Mouse (Mus musculus): ENCODE measurements around the gene Muc1.

Muc1 gene

DNA sequence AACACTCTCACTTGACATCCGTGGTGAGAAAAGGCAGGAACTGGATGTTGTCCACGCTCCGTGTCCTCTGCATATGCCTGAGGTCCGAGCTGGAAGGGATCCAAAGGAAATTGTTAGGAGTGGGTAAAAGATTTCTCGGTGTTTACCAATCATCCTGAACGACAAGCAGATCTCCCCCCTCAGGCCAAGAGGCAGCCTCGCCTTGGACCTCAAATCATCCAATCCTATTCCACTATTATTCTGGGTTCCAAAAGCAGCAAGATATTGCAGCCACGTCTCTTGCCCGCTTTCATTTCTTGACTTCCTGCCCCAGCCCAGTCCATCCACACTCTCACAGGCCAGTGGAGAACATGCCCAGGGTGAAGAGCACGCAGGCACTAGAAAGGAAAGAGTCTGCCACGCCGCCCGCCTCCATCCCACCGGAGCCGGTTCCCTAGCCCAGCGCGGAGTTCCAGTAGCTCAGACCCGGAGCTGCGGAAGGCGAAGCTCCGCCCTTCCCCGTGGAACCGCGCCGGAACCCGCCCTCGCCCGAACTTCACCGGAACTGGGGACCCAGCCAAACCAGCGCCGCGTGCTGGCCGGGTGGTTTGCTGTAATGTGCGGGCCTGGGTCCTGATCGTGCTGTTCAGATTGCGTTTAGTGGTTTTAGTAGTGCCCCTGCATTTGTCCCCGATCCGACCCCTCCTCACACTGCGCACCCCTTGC lies 41.3 kb downstream of the Muc1 start, which contains the start of gene Slc50a1:
TSS of gene Slc50a1 (minus strand) at position 520 of the 705 bp plus-strand sequence.
- in situ Hi-C loops (cut with MboI) = no loop called here

DNA sequence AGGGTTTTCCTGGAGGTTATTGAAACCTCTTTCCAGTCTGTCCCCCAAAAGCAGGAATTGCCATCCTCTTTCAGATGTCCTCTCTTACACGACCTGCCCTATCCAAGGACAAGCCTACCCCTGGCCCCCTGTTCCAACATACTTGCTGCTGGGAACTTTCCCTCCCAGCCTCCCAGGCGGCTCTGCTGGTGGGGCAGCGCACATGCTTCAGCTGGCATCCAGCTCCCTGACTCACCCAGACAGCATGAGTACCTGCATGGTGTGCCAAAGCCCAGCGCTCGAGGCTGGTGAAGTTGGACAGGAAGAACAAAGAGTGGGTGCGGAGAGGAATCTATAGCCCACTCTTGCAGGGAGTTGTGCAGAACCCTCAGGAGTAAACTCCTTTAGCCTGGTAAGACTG lies 42.0 kb downstream of the Muc1 start:
- in situ Hi-C loops (cut with MboI) = no loop called here

DNA sequence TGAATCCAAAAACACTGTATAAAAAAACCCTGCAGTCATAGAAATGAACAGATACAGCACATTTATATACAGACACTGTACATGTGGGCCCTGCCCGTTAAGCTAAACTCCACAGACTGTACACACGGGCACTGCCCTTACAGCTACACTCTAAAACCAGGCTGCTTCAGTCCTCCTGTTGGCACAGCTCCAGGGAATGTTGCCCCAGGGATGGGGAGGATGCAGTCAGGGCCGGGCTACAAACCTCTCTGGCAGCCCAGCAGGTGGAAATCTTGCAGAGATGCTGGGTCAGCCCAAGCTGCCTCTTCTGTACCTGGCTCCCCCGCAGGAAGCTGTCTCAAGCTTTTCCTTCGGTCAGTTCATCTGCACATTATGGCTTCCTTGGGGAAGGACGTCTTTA lies 42.9 kb downstream of the Muc1 start:
- in situ Hi-C loops (cut with MboI) = no loop called here

DNA sequence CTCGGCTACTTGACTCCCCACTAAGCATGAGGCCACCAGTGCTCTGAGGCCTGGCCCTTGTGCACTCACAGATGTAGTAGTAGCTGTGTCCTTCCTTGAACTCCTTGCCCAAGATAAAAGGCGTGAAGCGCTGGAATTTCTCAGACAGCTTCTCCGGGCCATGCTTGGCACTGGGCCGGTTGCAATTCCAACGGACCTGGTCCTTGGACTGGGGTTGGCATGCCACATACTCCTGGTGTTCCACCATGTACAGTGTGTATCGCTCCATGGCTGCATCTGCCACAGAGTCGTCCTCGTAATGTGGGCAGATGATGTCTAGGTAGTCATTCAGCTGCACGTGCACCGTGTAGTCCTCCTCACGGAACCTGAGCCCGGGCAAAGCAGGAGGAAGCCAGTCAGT lies 47.2 kb downstream of the Muc1 start:
- in situ Hi-C loops (cut with MboI) = no loop called here

DNA sequence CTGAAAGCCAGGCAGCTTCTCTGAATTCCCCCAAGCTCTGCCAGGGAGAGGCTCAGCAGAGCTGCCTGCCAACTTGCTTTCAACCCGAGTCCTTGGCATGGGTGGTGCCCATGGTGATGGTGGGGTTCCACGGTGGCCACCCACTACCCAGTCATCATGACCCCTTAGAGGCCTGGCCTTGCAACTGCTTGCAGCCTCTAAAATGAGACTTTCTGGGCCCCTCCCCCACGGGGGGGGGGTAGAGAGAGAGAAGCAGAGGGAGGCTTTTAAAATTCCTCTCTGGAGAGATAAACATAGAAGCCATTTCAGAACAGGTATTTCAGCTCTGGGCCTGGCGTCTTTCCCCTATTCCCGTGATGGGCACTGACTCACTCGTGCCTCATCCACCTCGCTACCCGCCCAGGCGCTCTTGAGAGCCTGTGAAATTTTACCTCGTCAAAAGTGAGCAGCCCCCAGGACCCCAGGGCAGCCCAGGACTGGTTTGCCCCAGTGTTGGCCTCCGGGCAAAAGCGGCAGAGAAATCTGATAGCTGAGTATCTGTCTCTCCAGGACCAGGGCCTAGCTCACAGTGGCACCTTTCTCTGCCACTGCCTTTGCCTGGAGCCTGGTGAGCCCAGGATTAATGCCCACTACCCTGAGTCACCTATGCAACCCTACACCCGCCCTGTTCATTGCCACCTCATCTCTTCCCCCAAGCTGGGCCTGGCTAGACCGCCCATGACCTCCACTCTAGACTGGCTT lies 48.6 kb downstream of the Muc1 start:
- in situ Hi-C loops (cut with MboI) = no loop called here

DNA sequence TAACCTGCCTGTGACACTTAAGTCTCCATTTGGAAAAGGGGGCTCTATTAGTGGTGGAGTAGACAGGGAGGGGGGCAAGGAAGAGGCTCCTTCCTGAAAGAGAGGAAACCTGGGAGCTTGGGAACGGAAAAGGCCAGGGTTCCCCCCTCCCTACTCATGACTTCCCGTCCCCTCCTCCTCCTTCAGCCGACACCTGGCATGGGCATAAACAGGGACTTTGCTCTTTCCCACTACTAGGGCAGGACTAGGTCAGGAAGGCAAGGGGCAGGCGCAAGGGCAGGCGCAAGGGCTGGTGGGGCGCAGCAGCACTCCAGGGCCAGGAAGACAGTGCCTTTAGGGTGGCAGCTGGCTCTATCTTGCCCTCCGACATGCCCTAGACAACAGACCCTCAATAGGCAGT lies 49.2 kb downstream of the Muc1 start:
- in situ Hi-C loops (cut with MboI) = no loop called here

DNA sequence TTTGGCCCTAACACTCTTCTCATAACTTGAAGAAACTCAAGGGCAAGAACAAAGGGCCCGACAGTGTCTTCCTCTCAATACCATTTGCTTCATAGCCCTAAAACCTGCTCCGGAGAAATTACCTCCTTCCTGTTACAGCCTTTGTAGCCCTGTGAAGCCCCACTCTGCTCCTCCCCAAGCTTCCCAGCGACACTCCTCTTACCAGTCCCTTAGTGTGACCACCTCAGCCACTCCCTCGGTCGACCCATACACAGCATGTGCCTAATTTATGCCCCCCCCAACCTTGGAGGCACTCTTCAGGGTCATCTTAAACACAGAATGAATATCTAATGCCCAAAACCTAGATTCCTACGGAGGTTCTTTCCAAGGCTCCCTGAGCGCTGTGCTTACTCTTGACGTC lies 49.8 kb downstream of the Muc1 start:
- in situ Hi-C loops (cut with MboI) = no loop called here

DNA sequence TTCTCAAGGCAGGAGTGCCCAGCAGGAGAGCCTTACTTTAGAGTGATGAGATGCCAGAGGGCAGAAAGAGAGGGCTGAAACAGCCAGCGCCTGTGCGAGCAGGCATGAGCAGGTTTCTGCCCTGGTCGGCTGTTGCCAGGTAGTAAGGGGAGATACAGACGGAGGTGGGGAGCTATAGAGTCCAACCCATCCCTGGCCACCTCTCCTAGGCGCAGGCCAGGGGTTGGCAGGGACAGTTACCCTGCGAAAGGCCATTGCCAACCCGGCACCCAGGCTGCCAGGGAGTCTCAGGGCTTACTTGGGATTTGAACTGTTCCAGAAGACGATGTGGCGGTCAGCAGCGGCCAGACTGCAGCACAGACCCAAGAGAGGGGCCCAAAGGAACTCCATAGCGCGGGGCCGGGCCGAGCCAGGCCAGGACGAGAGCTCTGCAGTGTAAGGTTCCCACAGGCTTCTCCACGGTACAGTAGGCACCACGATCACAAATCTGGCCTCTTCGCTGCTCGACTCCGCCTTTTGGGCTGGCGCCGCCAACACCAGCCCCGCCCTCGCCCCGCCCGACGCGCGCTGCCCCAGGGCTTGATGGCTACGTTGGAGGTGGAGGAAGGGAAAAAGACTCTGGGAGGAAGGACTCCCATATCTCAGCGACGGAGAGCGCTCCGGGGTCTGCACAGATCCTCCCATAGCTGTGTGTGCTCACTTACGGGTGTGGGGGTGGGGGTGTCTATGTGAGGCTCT lies 50.5 kb downstream of the Muc1 start:
- in situ Hi-C loops (cut with MboI) = no loop called here

DNA sequence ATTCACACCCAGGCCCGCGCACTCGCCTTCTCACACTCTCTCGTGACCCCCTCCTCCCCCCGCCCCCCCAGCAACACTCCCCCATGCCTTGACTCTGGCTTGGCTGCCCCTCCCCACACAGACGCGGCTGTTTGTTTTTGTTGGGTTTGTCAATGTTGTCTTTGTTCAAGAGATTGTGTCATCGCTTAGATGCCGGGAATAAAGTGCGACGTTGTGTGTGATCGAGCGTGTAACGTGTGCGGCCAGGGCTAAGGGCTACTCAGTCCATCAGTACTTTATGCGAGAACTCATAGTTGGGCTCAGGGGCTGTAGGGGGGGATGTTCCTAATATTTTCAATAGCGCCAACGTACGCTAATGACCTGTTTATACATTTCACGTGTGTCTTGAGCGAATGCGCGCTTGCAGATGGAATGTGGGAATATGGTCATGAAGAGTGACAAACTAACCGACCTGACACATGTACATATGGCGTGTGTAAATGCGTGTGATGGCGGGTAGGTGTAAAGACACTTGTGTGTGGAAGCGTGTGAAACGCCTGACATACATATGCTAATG lies 51.3 kb downstream of the Muc1 start:
- in situ Hi-C loops (cut with MboI) = no loop called here

DNA sequence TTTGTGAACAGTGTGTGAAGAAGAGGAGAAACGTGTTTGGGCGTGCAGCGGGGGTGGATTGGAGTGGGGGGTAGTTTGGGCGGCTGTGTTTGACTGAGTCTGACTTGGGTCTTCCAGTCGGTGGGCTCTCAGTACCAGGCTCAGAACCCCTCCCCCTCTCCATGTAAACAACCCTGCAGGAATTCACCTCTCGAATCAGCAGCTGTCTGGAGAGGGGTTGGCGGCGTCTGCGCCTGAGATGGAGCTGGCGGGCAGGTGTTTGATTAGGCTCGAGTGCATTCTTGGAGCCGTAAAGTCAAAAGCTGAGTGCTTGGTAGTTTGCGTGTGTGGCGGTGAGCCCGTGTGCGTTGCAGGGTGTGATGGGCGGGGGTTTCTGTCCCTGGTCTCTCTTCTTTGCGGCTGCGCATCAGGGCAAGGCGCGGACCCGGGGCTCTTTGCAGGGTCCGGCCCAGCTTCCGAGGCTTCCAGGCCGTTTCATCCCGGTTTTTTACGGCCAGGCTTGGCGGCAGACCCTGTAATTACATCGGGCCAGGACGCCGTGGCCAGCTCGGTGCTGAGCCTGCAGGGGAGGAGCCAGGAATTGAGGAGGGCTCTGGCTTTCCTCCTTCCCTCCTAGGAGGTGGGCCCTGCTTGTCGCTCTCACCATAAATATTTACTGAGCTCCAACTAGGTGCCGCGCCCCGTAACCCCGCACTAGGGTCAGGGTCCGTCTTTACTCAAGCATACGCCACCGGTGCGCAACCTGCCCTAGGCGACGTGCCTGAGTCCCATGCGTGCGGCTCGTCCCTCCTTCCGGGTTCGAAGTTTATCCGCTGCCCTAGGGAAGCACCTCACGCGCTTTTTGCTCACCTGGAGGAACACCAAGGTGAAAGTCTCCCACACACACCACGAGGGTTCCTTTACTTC lies 52.0 kb downstream of the Muc1 start, which contains the start of gene Efna1:
TSS of gene Efna1 (minus strand) at position 537 of the 906 bp plus-strand sequence.
- in situ Hi-C loops (cut with MboI) = no loop called here

DNA sequence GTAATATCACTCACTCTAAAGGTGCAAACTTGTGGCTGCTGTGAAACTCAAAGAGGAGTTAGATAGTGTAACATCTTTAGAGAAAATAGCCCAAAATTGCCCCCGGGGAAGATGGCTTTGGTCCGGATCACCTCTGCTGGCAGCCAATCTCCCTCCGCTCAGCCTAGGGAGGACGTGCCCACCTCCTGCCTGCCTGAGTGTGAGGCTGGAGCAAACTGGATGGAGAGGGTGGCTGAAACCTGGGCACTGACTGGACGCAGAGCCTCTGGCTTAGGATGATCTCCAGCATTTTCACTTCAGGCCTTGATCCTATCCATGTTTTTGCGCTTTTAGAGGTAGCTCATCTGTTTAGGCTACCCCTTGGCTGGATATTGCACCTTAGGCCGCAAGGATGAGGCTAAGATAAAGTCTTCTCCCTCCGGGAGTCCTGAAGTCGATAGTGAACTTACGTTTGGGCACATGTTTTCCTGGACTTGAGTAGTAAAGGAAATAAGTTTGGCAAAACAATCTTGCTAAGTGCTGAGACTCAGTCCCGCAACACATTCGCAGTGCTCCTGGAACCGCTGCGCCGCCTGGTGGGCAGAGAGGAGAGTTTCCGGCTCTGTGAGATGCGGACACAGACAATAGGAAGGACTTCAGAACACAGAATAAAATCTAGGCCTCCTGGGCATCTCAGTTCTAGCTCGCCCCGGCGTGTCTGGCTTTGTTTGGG lies 52.9 kb downstream of the Muc1 start:
- in situ Hi-C loops (cut with MboI) = no loop called here

DNA sequence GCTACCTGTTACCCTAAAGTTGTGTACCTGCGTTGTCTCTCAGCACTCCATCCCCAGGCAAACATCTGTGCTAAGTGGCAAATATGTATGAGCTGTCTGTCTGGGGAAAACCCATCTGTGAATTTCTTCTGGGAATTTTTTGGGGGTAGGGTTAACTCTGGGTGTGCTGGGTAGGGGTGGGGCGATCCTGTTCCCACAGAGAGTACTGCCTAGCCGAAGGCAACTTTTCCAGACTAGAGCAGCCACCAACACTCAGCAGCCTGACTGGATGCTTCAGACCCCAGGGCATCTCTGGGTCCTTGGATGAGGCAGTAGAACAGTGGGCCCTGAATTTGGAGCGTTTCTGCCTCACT lies 53.4 kb downstream of the Muc1 start:
- in situ Hi-C loops (cut with MboI) = no loop called here

All from mature B cell (primary cell).